Mouse (Mus musculus) spleen, adult 12 weeks (tissue): ENCODE data around the gene Klre1.

Experiments used
- DNase-seq: peaks from one replicate; pipeline ENCODE4 v3.0.0; 2022; ENCODE audit warnings: low spot score

The Klre1 gene

GRCm38 (mm10) chr6:129577605-129578004 is at the start of gene Klre1:
Klre1 (plus strand) TSS chr6:129577905.
- DNase-seq = no peak

- no peak for DNase-seq
Observed at GRCm38 (mm10) chr6:129529605-129530004, 48.1 kb upstream of the Klre1 start.

- DNase-seq = no peak
Observed at GRCm38 (mm10) chr6:129530261-129530660, 47.4 kb upstream of the Klre1 start.

GRCm38 (mm10) chr6:129532556-129532941 is 45.2 kb upstream of the Klre1 start:
- DNase-seq = peak; percentile 15

- peak; percentile 72 for DNase-seq
Observed at GRCm38 (mm10) chr6:129532942-129533860, 44.5 kb upstream of the Klre1 start, which contains the start of gene Gabarapl1. Gabarapl1 (plus strand) TSS chr6:129533160.

GRCm38 (mm10) chr6:129534057-129534456 is 43.6 kb upstream of the Klre1 start:
- DNase-seq = no peak

GRCm38 (mm10) chr6:129534627-129535190 is 43.0 kb upstream of the Klre1 start:
- no peak for DNase-seq

- DNase-seq = no peak
Observed at GRCm38 (mm10) chr6:129535723-129536122, 42.0 kb upstream of the Klre1 start.

- no peak for DNase-seq
Observed at GRCm38 (mm10) chr6:129538555-129538954, 39.1 kb upstream of the Klre1 start.

- no peak for DNase-seq
Observed at GRCm38 (mm10) chr6:129541931-129542330, 35.8 kb upstream of the Klre1 start.

- DNase-seq = no peak
Observed at GRCm38 (mm10) chr6:129542540-129542939, 35.2 kb upstream of the Klre1 start.

GRCm38 (mm10) chr6:129543709-129544606 is 33.7 kb upstream of the Klre1 start:
- DNase-seq = no peak

- DNase-seq = no peak
Observed at GRCm38 (mm10) chr6:129547277-129547676, 30.4 kb upstream of the Klre1 start.

- DNase-seq = no peak
Observed at GRCm38 (mm10) chr6:129548009-129548408, 29.7 kb upstream of the Klre1 start.

- DNase-seq = no peak
Observed at GRCm38 (mm10) chr6:129557298-129558023, 20.2 kb upstream of the Klre1 start.

GRCm38 (mm10) chr6:129558946-129559640 is 18.6 kb upstream of the Klre1 start:
- DNase-seq = peak; percentile 43

- DNase-seq = no peak
Observed at GRCm38 (mm10) chr6:129559641-129560027, 18.1 kb upstream of the Klre1 start.

- no peak for DNase-seq
Observed at GRCm38 (mm10) chr6:129565257-129565656, 12.4 kb upstream of the Klre1 start.

- no peak for DNase-seq
Observed at GRCm38 (mm10) chr6:129575315-129575714, 2.4 kb upstream of the Klre1 start.

- no peak for DNase-seq
Observed at GRCm38 (mm10) chr6:129581274-129581673, 3.6 kb downstream of the Klre1 start.

- DNase-seq = no peak
Observed at GRCm38 (mm10) chr6:129581896-129582295, 4.2 kb downstream of the Klre1 start.
